23 mouse cellular contexts compared by ENCODE assay signal in the genomic region with DNA sequence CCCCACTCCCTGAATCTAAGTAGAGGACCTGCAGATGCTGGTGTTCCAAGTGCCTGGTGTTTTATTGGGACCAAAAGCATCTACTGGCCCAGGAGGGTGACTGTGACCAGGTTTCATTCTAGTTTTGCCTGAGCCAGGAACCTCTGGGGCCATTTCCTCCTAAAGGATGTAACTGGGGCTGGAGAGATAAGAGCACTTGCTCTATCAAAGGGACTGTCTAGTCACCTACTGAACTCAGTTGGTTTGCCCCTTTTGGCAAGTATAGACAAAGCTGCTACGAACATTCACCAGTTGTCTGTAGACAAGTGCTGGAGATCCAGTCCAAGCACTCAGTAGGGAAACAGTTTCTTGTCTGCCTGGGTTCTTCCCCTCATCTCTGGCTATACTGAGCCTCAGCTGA. TPM values are rescaled to one million over a fixed set of nuclear protein-coding genes. Genes with fewer than 3 reads are reported as not detected.
"Had no signal": no experiment of that assay in that cellular context is flagged by ENCODE, and none has a peak within 500 bp of the region (broad histone marks: within the 10 kb centered on the region; RNA-seq: fewer than 3 reads in every experiment).

No protein-coding gene starts in this region.

- H3K36me3 ChIP-seq: liver, embryonic 15.5 days; lung, embryonic 15.5 days; midbrain, embryonic 12.5 days; midbrain, embryonic 15.5 days; neural tube, embryonic 12.5 days; stomach, embryonic 15.5 days had no signal

- H3K27me3 ChIP-seq: liver, embryonic 15.5 days; lung, embryonic 15.5 days; midbrain, embryonic 15.5 days; stomach, embryonic 15.5 days had no signal

- H3K9ac ChIP-seq: liver, embryonic 15.5 days; liver, postnatal 0 days; lung, embryonic 15.5 days; midbrain, embryonic 12.5 days; midbrain, embryonic 15.5 days; neural tube, embryonic 12.5 days; stomach, embryonic 15.5 days had no signal

- ATAC-seq: liver, postnatal 0 days; lung, postnatal 0 days; midbrain, embryonic 15.5 days had no signal

- H3K9me3 ChIP-seq: liver, embryonic 15.5 days; lung, embryonic 15.5 days; midbrain, embryonic 12.5 days; midbrain, embryonic 15.5 days; neural tube, embryonic 12.5 days; stomach, embryonic 15.5 days had no signal

- DNase-seq: liver, postnatal 0 days; lung, adult 2 months; lung, postnatal 14 days; lung, postnatal 36 days; right cerebral cortex, postnatal 14 days; thymus, adult 2 months; thymus, postnatal 25 days; thymus, postnatal 4 days had no signal

- H3K4me3 ChIP-seq: liver, embryonic 15.5 days; lung, embryonic 15.5 days; midbrain, embryonic 12.5 days; midbrain, embryonic 15.5 days; neural tube, embryonic 12.5 days; stomach, embryonic 15.5 days had no signal

- H3K27ac ChIP-seq: liver, embryonic 15.5 days; lung, embryonic 15.5 days; macrophage; midbrain, embryonic 12.5 days; midbrain, embryonic 15.5 days; neural tube, embryonic 12.5 days; stomach, embryonic 15.5 days; stomach, postnatal 0 days had no signal

- H3K4me2 ChIP-seq: liver, embryonic 15.5 days; lung, embryonic 15.5 days; midbrain, embryonic 12.5 days; midbrain, embryonic 15.5 days; neural tube, embryonic 12.5 days; stomach, embryonic 15.5 days had no signal

RNA-seq across cellular contexts. Expression of gene Prap1, which starts 5.3 kb away (rescaled TPM):
- total RNA-seq: megakaryocyte progenitor cell, adult 5-6 weeks; midbrain, postnatal 0 days; monocyte, adult 5-6 weeks; neutrophil, adult 5-6 weeks had no signal
- polyA plus RNA-seq: liver, postnatal 0 days; lung, adult 2 months; lung, embryonic 15.5 days; lung, postnatal 0 days; macrophage; midbrain, embryonic 12.5 days; midbrain, embryonic 15.5 days; midbrain, postnatal 0 days; neural tube, embryonic 12.5 days; neural tube, embryonic 14.5 days; spleen, adult 2 months had no signal

RNA-seq across cellular contexts. Expression of gene Caly, which starts 16.1 kb away (rescaled TPM):
- total RNA-seq: megakaryocyte progenitor cell, adult 5-6 weeks; monocyte, adult 5-6 weeks; neutrophil, adult 5-6 weeks had no signal
- polyA plus RNA-seq: liver, embryonic 15.5 days; macrophage; spleen, adult 2 months had no signal
